Mouse (Mus musculus): Measurements from ENCODE around the gene Zfp518b. TPM values are rescaled to one million over a fixed set of nuclear protein-coding genes. Genes with fewer than 3 reads are reported as not detected.

Zfp518b gene
- polyA plus RNA-seq (2014; fragmentation: Nextera tagmentation; extraction: Ambion mirVana) = 9.3 and 9.4 TPM in 2 replicates

GRCm38 (mm10) chr5:38684164-38684911 is at the start of gene Zfp518b:
Gene Zfp518b (minus strand): TSS chr5:38684826.
- H3K36me3 ChIP-seq (ENCODE audit: control insufficient read depth, insufficient read depth, low read length) = peaks cover 35% of the 10 kb centered on the region
- H3K4me2 ChIP-seq (ENCODE audit: low read length) = peak within 1 kb of the TSS; percentile 96
- H3K9me3 ChIP-seq (ENCODE audit: control insufficient read depth, low read length) = no peaks in the 10 kb centered on the region
- H3K9ac ChIP-seq (ENCODE audit: low read length) = peak within 1 kb of the TSS; percentile 86
- H3K27ac ChIP-seq (replicated peaks in 1 of 2; ENCODE audit: control insufficient read depth in 1 of 2, insufficient read depth in 1 of 2, low read depth in 2 of 2, low read length in 2 of 2) = peak within 1 kb of the TSS; percentile 56 to 61
- peak; percentile 85 for ATAC-seq (ENCODE audit: insufficient number of reproducible peaks, insufficient read depth, low FRiP score, low read depth)
- peaks cover 2 to 7% of the 10 kb centered on the region in 2 experiments; a peak in 3 of 4 replicates for H3K4me1 ChIP-seq (ENCODE audit: control insufficient read depth in 2 of 2, insufficient read depth in 2 of 2, low read length in 2 of 2)
- under 1% methylated on average over 70 of the region's 89 CpGs for WGBS
- peak within 1 kb of the TSS; percentile 75 to 82 for H3K4me3 ChIP-seq (ENCODE audit: control insufficient read depth in 1 of 2, insufficient read depth in 1 of 2, low read depth in 1 of 2, low read length in 2 of 2)
- H3K27me3 ChIP-seq (ENCODE audit: control insufficient read depth, insufficient read depth, low read length) = no peaks in the 10 kb centered on the region

- Histone ChIP-seq H3K4me1 (ENCODE audit: control insufficient read depth in 2 of 2, insufficient read depth in 2 of 2, low read length in 2 of 2) (no peaks in the 10 kb centered on the region), H3K9me3 (ENCODE audit: control insufficient read depth, low read length) (no peaks in the 10 kb centered on the region), H3K9ac (ENCODE audit: low read length) (no peak overlapping the region), H3K4me3 (ENCODE audit: control insufficient read depth in 1 of 2, insufficient read depth in 1 of 2, low read depth in 1 of 2, low read length in 2 of 2) (no peak overlapping the region), H3K4me2 (ENCODE audit: low read length) (no peak overlapping the region), H3K36me3 (ENCODE audit: control insufficient read depth, insufficient read depth, low read length) (no peaks in the 10 kb centered on the region), H3K27ac (replicated peaks in 1 of 2; ENCODE audit: control insufficient read depth in 1 of 2, insufficient read depth in 1 of 2, low read depth in 2 of 2, low read length in 2 of 2) (no peak overlapping the region), H3K27me3 (ENCODE audit: control insufficient read depth, insufficient read depth, low read length) (no peaks in the 10 kb centered on the region)
- ATAC-seq (ENCODE audit: insufficient number of reproducible peaks, insufficient read depth, low FRiP score, low read depth) = no peak
- 60% methylated on average over 11 of the region's 11 CpGs for WGBS
Observed at GRCm38 (mm10) chr5:38708940-38709581, 24.4 kb upstream of the Zfp518b start.

- ATAC-seq (ENCODE audit: insufficient number of reproducible peaks, insufficient read depth, low FRiP score, low read depth) = no peak
- no peaks in the 10 kb centered on the region for H3K9me3 ChIP-seq (ENCODE audit: control insufficient read depth, low read length)
- H3K27me3 ChIP-seq (ENCODE audit: control insufficient read depth, insufficient read depth, low read length) = no peaks in the 10 kb centered on the region
- H3K4me2 ChIP-seq (ENCODE audit: low read length) = no peak overlapping the region
- H3K27ac ChIP-seq (replicated peaks in 1 of 2; ENCODE audit: control insufficient read depth in 1 of 2, insufficient read depth in 1 of 2, low read depth in 2 of 2, low read length in 2 of 2) = no peak overlapping the region
- no peaks in the 10 kb centered on the region for H3K4me1 ChIP-seq (ENCODE audit: control insufficient read depth in 2 of 2, insufficient read depth in 2 of 2, low read length in 2 of 2)
- H3K4me3 ChIP-seq (ENCODE audit: control insufficient read depth in 1 of 2, insufficient read depth in 1 of 2, low read depth in 1 of 2, low read length in 2 of 2) = no peak overlapping the region
- no peaks in the 10 kb centered on the region for H3K36me3 ChIP-seq (ENCODE audit: control insufficient read depth, insufficient read depth, low read length)
- whole genome bisulfite sequencing = 69% methylated on average over 7 of the region's 7 CpGs
- no peak overlapping the region for H3K9ac ChIP-seq (ENCODE audit: low read length)
Observed at GRCm38 (mm10) chr5:38707364-38708075, 22.9 kb upstream of the Zfp518b start.

- H3K27me3 ChIP-seq (ENCODE audit: control insufficient read depth, insufficient read depth, low read length) = no peaks in the 10 kb centered on the region
- H3K4me1 ChIP-seq (ENCODE audit: control insufficient read depth in 2 of 2, insufficient read depth in 2 of 2, low read length in 2 of 2) = no peaks in the 10 kb centered on the region
- H3K9me3 ChIP-seq (ENCODE audit: control insufficient read depth, low read length) = no peaks in the 10 kb centered on the region
- ATAC-seq (ENCODE audit: insufficient number of reproducible peaks, insufficient read depth, low FRiP score, low read depth) = no peak
- H3K9ac ChIP-seq (ENCODE audit: low read length) = no peak overlapping the region
- WGBS = 89% methylated on average over 6 of the region's 6 CpGs
- H3K4me2 ChIP-seq (ENCODE audit: low read length) = no peak overlapping the region
- no peak overlapping the region for H3K27ac ChIP-seq (replicated peaks in 1 of 2; ENCODE audit: control insufficient read depth in 1 of 2, insufficient read depth in 1 of 2, low read depth in 2 of 2, low read length in 2 of 2)
- no peak overlapping the region for H3K4me3 ChIP-seq (ENCODE audit: control insufficient read depth in 1 of 2, insufficient read depth in 1 of 2, low read depth in 1 of 2, low read length in 2 of 2)
- no peaks in the 10 kb centered on the region for H3K36me3 ChIP-seq (ENCODE audit: control insufficient read depth, insufficient read depth, low read length)
Observed at GRCm38 (mm10) chr5:38702941-38703340, 18.3 kb upstream of the Zfp518b start.

- H3K27me3 ChIP-seq (ENCODE audit: control insufficient read depth, insufficient read depth, low read length) = no peaks in the 10 kb centered on the region
- no peaks in the 10 kb centered on the region for H3K4me1 ChIP-seq (ENCODE audit: control insufficient read depth in 2 of 2, insufficient read depth in 2 of 2, low read length in 2 of 2)
- H3K9me3 ChIP-seq (ENCODE audit: control insufficient read depth, low read length) = no peaks in the 10 kb centered on the region
- no peak for ATAC-seq (ENCODE audit: insufficient number of reproducible peaks, insufficient read depth, low FRiP score, low read depth)
- no peak overlapping the region for H3K27ac ChIP-seq (replicated peaks in 1 of 2; ENCODE audit: control insufficient read depth in 1 of 2, insufficient read depth in 1 of 2, low read depth in 2 of 2, low read length in 2 of 2)
- H3K4me3 ChIP-seq (ENCODE audit: control insufficient read depth in 1 of 2, insufficient read depth in 1 of 2, low read depth in 1 of 2, low read length in 2 of 2) = no peak overlapping the region
- 81% methylated on average over 2 of the region's 2 CpGs for WGBS
- no peak overlapping the region for H3K4me2 ChIP-seq (ENCODE audit: low read length)
- H3K9ac ChIP-seq (ENCODE audit: low read length) = no peak overlapping the region
- H3K36me3 ChIP-seq (ENCODE audit: control insufficient read depth, insufficient read depth, low read length) = no peaks in the 10 kb centered on the region
Observed at GRCm38 (mm10) chr5:38702091-38702490, 17.5 kb upstream of the Zfp518b start.

- Histone ChIP-seq H3K9me3 (ENCODE audit: control insufficient read depth, low read length) (no peaks in the 10 kb centered on the region), H3K9ac (ENCODE audit: low read length) (no peak overlapping the region), H3K4me1 (ENCODE audit: control insufficient read depth in 2 of 2, insufficient read depth in 2 of 2, low read length in 2 of 2) (no peaks in the 10 kb centered on the region), H3K4me3 (ENCODE audit: control insufficient read depth in 1 of 2, insufficient read depth in 1 of 2, low read depth in 1 of 2, low read length in 2 of 2) (no peak overlapping the region), H3K36me3 (ENCODE audit: control insufficient read depth, insufficient read depth, low read length) (no peaks in the 10 kb centered on the region), H3K27ac (replicated peaks in 1 of 2; ENCODE audit: control insufficient read depth in 1 of 2, insufficient read depth in 1 of 2, low read depth in 2 of 2, low read length in 2 of 2) (no peak overlapping the region), H3K27me3 (ENCODE audit: control insufficient read depth, insufficient read depth, low read length) (no peaks in the 10 kb centered on the region), H3K4me2 (ENCODE audit: low read length) (no peak overlapping the region)
- no peak for ATAC-seq (ENCODE audit: insufficient number of reproducible peaks, insufficient read depth, low FRiP score, low read depth)
- WGBS = 63% methylated on average over 5 of the region's 5 CpGs
Observed at GRCm38 (mm10) chr5:38698466-38698865, 13.8 kb upstream of the Zfp518b start.

GRCm38 (mm10) chr5:38698046-38698445 is 13.4 kb upstream of the Zfp518b start:
- Histone ChIP-seq H3K27ac (replicated peaks in 1 of 2; ENCODE audit: control insufficient read depth in 1 of 2, insufficient read depth in 1 of 2, low read depth in 2 of 2, low read length in 2 of 2) (no peak overlapping the region), H3K4me1 (ENCODE audit: control insufficient read depth in 2 of 2, insufficient read depth in 2 of 2, low read length in 2 of 2) (no peaks in the 10 kb centered on the region), H3K27me3 (ENCODE audit: control insufficient read depth, insufficient read depth, low read length) (no peaks in the 10 kb centered on the region), H3K36me3 (ENCODE audit: control insufficient read depth, insufficient read depth, low read length) (no peaks in the 10 kb centered on the region), H3K4me2 (ENCODE audit: low read length) (no peak overlapping the region), H3K9ac (ENCODE audit: low read length) (no peak overlapping the region), H3K4me3 (ENCODE audit: control insufficient read depth in 1 of 2, insufficient read depth in 1 of 2, low read depth in 1 of 2, low read length in 2 of 2) (no peak overlapping the region), H3K9me3 (ENCODE audit: control insufficient read depth, low read length) (no peaks in the 10 kb centered on the region)
- no peak for ATAC-seq (ENCODE audit: insufficient number of reproducible peaks, insufficient read depth, low FRiP score, low read depth)
- 71% methylated on average over 3 of the region's 3 CpGs for WGBS

Measured in heart, embryonic 14.5 days (tissue).